Mouse (Mus musculus): ENCODE measurements around the gene Zdhhc16. TPM values are rescaled to one million over a fixed set of nuclear protein-coding genes. Genes with fewer than 3 reads are reported as not detected.
A peak's percentile ranks its signal among the peaks of the same experiment; 100 is the strongest.

The Zdhhc16 gene
- total and polyA plus RNA-seq, 3 experiments: 30.3 to 54.3 (median 45.5) TPM

- peak overlapping the region; percentile 65 to 86 (median 83) for H3K4me3 ChIP-seq (replicated peaks in 1 of 3; ENCODE audit: low read depth in 2 of 3, low read length in 2 of 3, poor library complexity in 1 of 3)
- dilution Hi-C loops (cut with MboI; ENCODE audit: extremely low pct_ligation_motif_present, extremely low pct_unique_long_range_greater_than_20kb, low sequenced_read_pairs): no loop called here
- H3K4me1 ChIP-seq (ENCODE audit: control insufficient read depth in 1 of 2, insufficient read depth in 2 of 2): peaks cover 0 to 46% of the 10 kb centered on the region in 2 experiments; a peak in 2 of 4 replicates
Measured at GRCm38 (mm10) chr19:41980422-41980818, 47.1 kb downstream of the Zdhhc16 start.

GRCm38 (mm10) chr19:41980819-41981594 lies 47.7 kb downstream of the Zdhhc16 start, which contains the start of gene Mms19:
Gene Mms19, minus strand, starts transcription at chr19:41981157.
- Histone ChIP-seq H3K79me2 (replicated peaks; ENCODE audit: control insufficient read depth, extremely low read depth, insufficient read depth, poor library complexity, severe bottlenecking) (peaks cover 20% of the 10 kb centered on the region), H3K27me3 (replicated peaks) (peaks cover 24% of the 10 kb centered on the region), H3K4me1 (ENCODE audit: control insufficient read depth in 1 of 2, insufficient read depth in 2 of 2) (peaks cover 0 to 43% of the 10 kb centered on the region in 2 experiments; a peak in 2 of 4 replicates), H3K36me3 (replicated peaks in 1 of 2; ENCODE audit: control insufficient read depth in 1 of 2, insufficient read depth in 1 of 2, low read length in 1 of 2) (peaks cover 0 to 18% of the 10 kb centered on the region in 2 experiments), H3K9me3 (replicated peaks; ENCODE audit: low read length) (no peaks in the 10 kb centered on the region), H3K4me3 (replicated peaks in 1 of 3; ENCODE audit: low read depth in 2 of 3, low read length in 2 of 3, poor library complexity in 1 of 3) (peak within 1 kb of the TSS; percentile 65 to 86 (median 83)), H3K27ac (ENCODE audit: insufficient read depth, low read depth) (peak within 1 kb of the TSS; percentile 16), H3K9ac (ENCODE audit: insufficient read depth, low read depth) (peak within 1 kb of the TSS; percentile 54), H3K4me2 (ENCODE audit: insufficient read depth, low read depth, poor library complexity, severe bottlenecking) (peak within 1 kb of the TSS; percentile 83)
- in situ Hi-C loops (cut with MboI; ENCODE audit: low pct_ligation_motif_present, low pct_unique_long_range_greater_than_20kb, low sequenced_read_pairs) (no loop called here), dilution Hi-C loops (cut with MboI; ENCODE audit: extremely low pct_ligation_motif_present, extremely low pct_unique_long_range_greater_than_20kb, low sequenced_read_pairs) (no loop called here)
- DNase-seq (ENCODE audit: extremely low read depth): peak; percentile 98
- TF ChIP-seq HCFC1 (IDR thresholded peaks at IDR 0.05; ENCODE audit: low read depth, low read length) (peak; percentile 67), SMC3 (IDR thresholded peaks at IDR 0.05; ENCODE audit: low read depth, low read length) (no peak), MAX (IDR thresholded peaks at IDR 0.05; ENCODE audit: low read length) (peak; percentile 96), ZMIZ1 (IDR thresholded peaks at IDR 0.05; ENCODE audit: low read depth, low read length) (peak; percentile 80; the same call in 1 of the 2 replicates), RAD21 (IDR thresholded peaks at IDR 0.05; ENCODE audit: low read depth, low read length) (no peak), UBTF (IDR thresholded peaks at IDR 0.05; ENCODE audit: low read depth, low read length) (no peak), ZNF384 (IDR thresholded peaks at IDR 0.05; ENCODE audit: low read depth, low read length) (no peak), MEF2A (IDR thresholded peaks at IDR 0.05; ENCODE audit: borderline replicate concordance, low read depth, low read length) (no peak; the same call in 1 of the 2 replicates), CHD2 (IDR thresholded peaks at IDR 0.05; ENCODE audit: low read length) (no peak), MAFK (IDR thresholded peaks at IDR 0.05; ENCODE audit: insufficient replicate concordance, low read length) (no peak), RCOR1 (conservative IDR thresholded peaks at IDR 0.05; ENCODE audit: low read depth, low read length) (no peak), BHLHE40 (IDR thresholded peaks at IDR 0.05; ENCODE audit: low read depth, low read length) (peak; percentile 90), IRF4 (IDR thresholded peaks at IDR 0.05; ENCODE audit: low read depth, low read length) (peak; percentile 11; the same call in 1 of the 2 replicates), NELFE (IDR thresholded peaks at IDR 0.05; ENCODE audit: low read depth, low read length) (peak; percentile 89), ZKSCAN1 (IDR thresholded peaks at IDR 0.05; ENCODE audit: borderline replicate concordance, low read depth, low read length) (no peak), USF2 (conservative IDR thresholded peaks at IDR 0.05; ENCODE audit: low read depth, low read length) (peak; percentile 93), JUN (IDR thresholded peaks at IDR 0.05; ENCODE audit: insufficient read depth, low read depth, low read length) (no peak), MXI1 (IDR thresholded peaks at IDR 0.05; ENCODE audit: low read depth, low read length) (peak; percentile 90), USF1 (IDR thresholded peaks at IDR 0.05; ENCODE audit: low read depth, low read length) (peak; percentile 96), GABPA (IDR thresholded peaks at IDR 0.05; ENCODE audit: insufficient replicate concordance, low read depth, low read length) (no peak), POLR2AphosphoS2 (IDR thresholded peaks at IDR 0.05; ENCODE audit: low read depth, low read length) (peak; percentile 75), JUND (conservative IDR thresholded peaks at IDR 0.05; ENCODE audit: low read depth, low read length) (no peak), EP300 (IDR thresholded peaks at IDR 0.05; ENCODE audit: low read length) (no peak), POLR2A (IDR thresholded peaks at IDR 0.05; ENCODE audit: low read depth, low read length) (peak; percentile 93), KAT2A (IDR thresholded peaks at IDR 0.05; ENCODE audit: insufficient replicate concordance, low read length) (0 out of 2 replicates have a peak, but pooled peaks have one; percentile 55), CHD1 (IDR thresholded peaks at IDR 0.05; ENCODE audit: low read depth, low read length) (no peak), SIN3A (IDR thresholded peaks at IDR 0.05; ENCODE audit: low read length) (no peak; the same call in 1 of the 2 replicates)

More at GRCm38 (mm10) chr19:41980422-41980818, 47.1 kb downstream of the Zdhhc16 start:
- H3K9ac ChIP-seq (ENCODE audit: insufficient read depth, low read depth): peak overlapping the region; percentile 29
- DNase-seq (ENCODE audit: extremely low read depth): peak; percentile 65
- H3K4me2 ChIP-seq (ENCODE audit: insufficient read depth, low read depth, poor library complexity, severe bottlenecking): peak overlapping the region; percentile 67
- TF ChIP-seq CHD1 (IDR thresholded peaks at IDR 0.05; ENCODE audit: low read depth, low read length) (no peak), SIN3A (IDR thresholded peaks at IDR 0.05; ENCODE audit: low read length) (peak; percentile 78), RAD21 (IDR thresholded peaks at IDR 0.05; ENCODE audit: low read depth, low read length) (no peak), ELF1 (IDR thresholded peaks at IDR 0.05; ENCODE audit: low read depth, low read length) (peak; percentile 29; the same call in 1 of the 2 replicates), ZKSCAN1 (IDR thresholded peaks at IDR 0.05; ENCODE audit: borderline replicate concordance, low read depth, low read length) (no peak), CHD2 (IDR thresholded peaks at IDR 0.05; ENCODE audit: low read length) (0 out of 2 replicates have a peak, but pooled peaks have one; percentile 8), USF1 (IDR thresholded peaks at IDR 0.05; ENCODE audit: low read depth, low read length) (no peak), E2F4 (IDR thresholded peaks at IDR 0.05; ENCODE audit: insufficient replicate concordance, low read depth, low read length) (no peak), USF2 (conservative IDR thresholded peaks at IDR 0.05; ENCODE audit: low read depth, low read length) (no peak)
- peaks cover 25% of the 10 kb centered on the region for H3K79me2 ChIP-seq (replicated peaks; ENCODE audit: control insufficient read depth, extremely low read depth, insufficient read depth, poor library complexity, severe bottlenecking)
- H3K9me3 ChIP-seq (replicated peaks; ENCODE audit: low read length): no peaks in the 10 kb centered on the region
- peaks cover 1 to 20% of the 10 kb centered on the region in 2 experiments for H3K36me3 ChIP-seq (replicated peaks in 1 of 2; ENCODE audit: control insufficient read depth in 1 of 2, insufficient read depth in 1 of 2, low read length in 1 of 2)
- in situ Hi-C loops (cut with MboI; ENCODE audit: low pct_ligation_motif_present, low pct_unique_long_range_greater_than_20kb, low sequenced_read_pairs): no loop called here
- peaks cover 24% of the 10 kb centered on the region for H3K27me3 ChIP-seq (replicated peaks)
- H3K27ac ChIP-seq (ENCODE audit: insufficient read depth, low read depth): peak overlapping the region; percentile 16
